In the genomic region with DNA sequence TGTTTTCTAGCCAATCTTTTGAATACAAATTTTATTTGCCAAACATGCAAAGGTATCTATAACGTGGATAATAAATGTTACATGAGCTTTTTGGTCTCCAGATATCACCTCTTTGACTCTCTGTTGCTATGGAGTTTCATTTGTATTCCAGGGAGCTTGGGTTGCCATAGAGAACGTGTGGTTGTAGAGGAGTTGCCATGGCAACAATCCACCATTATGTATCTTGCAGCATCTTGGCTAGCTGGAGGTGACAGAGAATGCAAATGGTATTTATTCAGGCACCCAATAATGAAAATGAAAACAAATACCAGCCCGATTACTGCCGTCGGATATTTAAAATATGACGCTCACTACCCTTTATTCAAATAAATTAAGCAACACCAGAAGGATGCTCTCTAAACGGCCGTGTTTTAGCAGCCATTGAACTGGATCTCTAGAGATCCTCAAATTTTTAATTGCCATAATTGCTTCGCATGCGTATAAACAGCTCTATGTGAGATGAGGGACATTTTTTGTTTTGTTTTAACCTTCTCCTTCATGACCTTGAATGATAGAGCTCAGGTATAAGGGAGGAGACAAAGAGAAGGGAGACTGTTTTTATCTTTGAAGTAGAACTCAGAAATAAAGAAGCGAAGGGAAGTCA, we compare ENCODE assay signal across 10 mouse cellular contexts.
DNase-seq lines count a peak whose midpoint lies in the region; ATAC-seq and TF ChIP-seq lines count a peak whose summit lies in the region.
"Had no signal": no experiment of that assay in that cellular context is flagged by ENCODE, and none has a peak within 500 bp of the region (broad histone marks: within the 10 kb centered on the region; RNA-seq: fewer than 3 reads in every experiment).

No protein-coding gene starts in this region.

- H3K4me1 ChIP-seq in forebrain, embryonic 11.5 days (replicated peaks; ENCODE audit: control insufficient read depth, insufficient read depth, low read length): peaks cover 6% of the 10 kb centered on the region; the same call in 1 of the 2 replicates
- H3K4me1 ChIP-seq in midbrain, postnatal 0 days (ENCODE audit: insufficient read depth, low read length): peaks cover 19% of the 10 kb centered on the region; the same call in 1 of the 2 replicates
- H3K4me1 ChIP-seq in limb, embryonic 10.5 days: no peaks in the 10 kb centered on the region

- no peaks in the 10 kb centered on the region for H3K9me3 ChIP-seq in forebrain, embryonic 11.5 days (ENCODE audit: control insufficient read depth, low read length)
- H3K9me3 ChIP-seq in midbrain, postnatal 0 days (ENCODE audit: low read length): no peaks in the 10 kb centered on the region
- H3K9me3 ChIP-seq in limb, embryonic 10.5 days (replicated peaks): no peaks in the 10 kb centered on the region

- ATAC-seq in forebrain, embryonic 11.5 days (replicated peaks; ENCODE audit: low FRiP score): peak; percentile 93
- ATAC-seq in midbrain, postnatal 0 days (ENCODE audit: low FRiP score): peak; percentile 87

- peak overlapping the region; percentile 41; the same call in 1 of the 2 replicates for H3K27ac ChIP-seq in forebrain, embryonic 11.5 days (ENCODE audit: low read depth, low read length)
- peak overlapping the region; percentile 92 for H3K27ac ChIP-seq in midbrain, postnatal 0 days (ENCODE audit: low read depth, low read length)
- no peak overlapping the region for H3K27ac ChIP-seq in limb, embryonic 10.5 days

- DNase-seq in brain, adult 2 months (ENCODE audit: low read depth, low spot score): peak; percentile 93
- DNase-seq in forebrain, embryonic 11.5 days (ENCODE audit: low spot score): no peak
- peak; percentile 60 to 77 for DNase-seq in layer of hippocampus, adult 8-10 months (ENCODE audit: low spot score in 2 of 2)
- DNase-seq in midbrain, postnatal 0 days (ENCODE audit: low spot score): peak; percentile 96
- no peak for DNase-seq in limb, embryonic 10.5 days (ENCODE audit: low spot score)
- DNase-seq in adrenal gland, postnatal 14 days: no peak
- DNase-seq in urinary bladder, postnatal 10 days (ENCODE audit: low spot score): no peak
- DNase-seq: gastrocnemius, postnatal 14 days; lung, postnatal 14 days; spleen, adult 18-20 months had no signal

- no peak overlapping the region for H3K4me2 ChIP-seq in forebrain, embryonic 11.5 days (ENCODE audit: low read depth, low read length, severe bottlenecking)
- peak overlapping the region; percentile 36 for H3K4me2 ChIP-seq in midbrain, postnatal 0 days (ENCODE audit: low read depth, low read length, poor library complexity, severe bottlenecking)

- H3K4me3 ChIP-seq in forebrain, embryonic 11.5 days (ENCODE audit: low read depth, low read length): no peak overlapping the region
- H3K4me3 ChIP-seq in midbrain, postnatal 0 days (ENCODE audit: low read depth, low read length): peak overlapping the region; percentile 17; the same call in 1 of the 2 replicates
- no peak overlapping the region for H3K4me3 ChIP-seq in limb, embryonic 10.5 days

- TF ChIP-seq CTCF in midbrain, postnatal 0 days (IDR thresholded peaks at IDR 0.05): no peak

- H3K27me3 ChIP-seq in forebrain, embryonic 11.5 days (ENCODE audit: control insufficient read depth, insufficient read depth, low read length): no peaks in the 10 kb centered on the region
- H3K27me3 ChIP-seq in midbrain, postnatal 0 days (ENCODE audit: insufficient read depth, low read length): no peaks in the 10 kb centered on the region
- no peaks in the 10 kb centered on the region for H3K27me3 ChIP-seq in limb, embryonic 10.5 days (ENCODE audit: low read depth, poor library complexity, severe bottlenecking)

- H3K9ac ChIP-seq in forebrain, embryonic 11.5 days (ENCODE audit: low read length): no peak overlapping the region
- H3K9ac ChIP-seq in midbrain, postnatal 0 days (replicated peaks; ENCODE audit: low read length, poor library complexity, severe bottlenecking): no peak overlapping the region

- H3K36me3 ChIP-seq in forebrain, embryonic 11.5 days (ENCODE audit: control insufficient read depth, insufficient read depth, low read length): no peaks in the 10 kb centered on the region
- H3K36me3 ChIP-seq in midbrain, postnatal 0 days (ENCODE audit: insufficient read depth, low read length): no peaks in the 10 kb centered on the region
- no peaks in the 10 kb centered on the region for H3K36me3 ChIP-seq in limb, embryonic 10.5 days

- WGBS in forebrain, embryonic 11.5 days: 45% methylated on average over 11 of the region's 11 CpGs
- 18% methylated on average over 11 of the region's 11 CpGs for WGBS in midbrain, postnatal 0 days
- 84% methylated on average over 11 of the region's 11 CpGs for WGBS in limb, embryonic 10.5 days

Comparison
In these comparisons a context has a peak if more than half of its experiments do, and no peak if none do; other contexts are left out.
1. DNase-seq: peak in brain, adult 2 months (single experiment), layer of hippocampus, adult 8-10 months (2 of 2) and midbrain, postnatal 0 days (single experiment); none in forebrain, embryonic 11.5 days (single experiment), limb, embryonic 10.5 days (single experiment), adrenal gland, postnatal 14 days (single experiment) and urinary bladder, postnatal 10 days (single experiment).